Mouse (Mus musculus): Measurements from ENCODE around the gene Numbl.

- no peak for TF ChIP-seq POLR2A (IDR thresholded peaks at IDR 0.05; ENCODE audit: borderline replicate concordance, extremely low read depth, insufficient read depth, insufficient read length, poor library complexity, severe bottlenecking)
- no peak for TF ChIP-seq CTCF (IDR thresholded peaks at IDR 0.05; ENCODE audit: borderline replicate concordance, extremely low read depth, insufficient read depth, insufficient read length)
Measured at GRCm38 (mm10) chr7:27212626-27213025, 45.6 kb upstream of the Numbl start.
